Mouse (Mus musculus) cerebellum, adult (tissue): ENCODE measurements around the gene Cntnap5a.

Experiments
- ATAC-seq: cut with Nextera tagmentation; 2 replicates; pipeline ENCODE4 v1.9.2; 2017; ENCODE audit warnings: mild to moderate bottlenecking, moderate library complexity, mixed read lengths; ENCODE audit not compliant: insufficient number of reproducible peaks, low FRiP score, low TSS enrichment

The Cntnap5a gene

GRCm38 (mm10) chr1:116324505-116324904, 639.9 kb downstream of the Cntnap5a start:
- ATAC-seq, result no peak

- ATAC-seq, result no peak
Observed at GRCm38 (mm10) chr1:116353669-116354068, 669.1 kb downstream of the Cntnap5a start.

- no peak for ATAC-seq
Observed at GRCm38 (mm10) chr1:116365606-116366005, 681.0 kb downstream of the Cntnap5a start.

- ATAC-seq, result no peak
Observed at GRCm38 (mm10) chr1:116366171-116366570, 681.6 kb downstream of the Cntnap5a start.

GRCm38 (mm10) chr1:116366806-116367205, 682.2 kb downstream of the Cntnap5a start:
- ATAC-seq, result no peak

GRCm38 (mm10) chr1:116367572-116367971, 683.0 kb downstream of the Cntnap5a start:
- no peak for ATAC-seq

- ATAC-seq, result no peak
Observed at GRCm38 (mm10) chr1:116370817-116371216, 686.3 kb downstream of the Cntnap5a start.

- no peak for ATAC-seq
Observed at GRCm38 (mm10) chr1:116373551-116373950, 689.0 kb downstream of the Cntnap5a start.

GRCm38 (mm10) chr1:116392390-116392789, 707.8 kb downstream of the Cntnap5a start:
- ATAC-seq, result no peak

GRCm38 (mm10) chr1:116401996-116402656, 717.6 kb downstream of the Cntnap5a start:
- no peak for ATAC-seq

- no peak for ATAC-seq
Observed at GRCm38 (mm10) chr1:116409836-116410235, 725.3 kb downstream of the Cntnap5a start.

- ATAC-seq, result no peak
Observed at GRCm38 (mm10) chr1:116428396-116428795, 743.8 kb downstream of the Cntnap5a start.

- no peak for ATAC-seq
Observed at GRCm38 (mm10) chr1:116455115-116455717, 770.7 kb downstream of the Cntnap5a start.

- ATAC-seq, result 0 out of 2 replicates have a peak, but pooled peaks have one; percentile 36
Observed at GRCm38 (mm10) chr1:116477703-116478102, 793.1 kb downstream of the Cntnap5a start.

GRCm38 (mm10) chr1:116488780-116489569, 804.4 kb downstream of the Cntnap5a start:
- no peak for ATAC-seq

- ATAC-seq, result no peak
Observed at GRCm38 (mm10) chr1:116577969-116578666, 893.6 kb downstream of the Cntnap5a start.

GRCm38 (mm10) chr1:116616272-116616671, 931.7 kb downstream of the Cntnap5a start:
- no peak for ATAC-seq
